Mouse (Mus musculus) left cerebral cortex, postnatal 10 days (tissue): ENCODE measurements at regions not wholly inside any gene's neighbourhood (a gene's known extent, or its start where the extent isn't known, plus 50 kb on each side); places are given as distances from the start of the nearest gene placed in this dataset.
A peak's percentile ranks its signal among the peaks of the same experiment; 100 is the strongest.

ENCODE experiments used
- DNase-seq, 2 experiments: peaks; one replicate each; pipeline ENCODE4 v3.0.0; 2021 to 2022; ENCODE audit warnings: low spot score in 2 of 2, mixed read lengths in 1 of 2; ENCODE audit errors: extremely low spot score in 1 of 2
- intact Hi-C: fragments of 180-260 bp; cut with DNase I; formaldehyde crosslinking; loops from one replicate; pipeline ENCODE4 v1.15.1; 2025

DNA sequence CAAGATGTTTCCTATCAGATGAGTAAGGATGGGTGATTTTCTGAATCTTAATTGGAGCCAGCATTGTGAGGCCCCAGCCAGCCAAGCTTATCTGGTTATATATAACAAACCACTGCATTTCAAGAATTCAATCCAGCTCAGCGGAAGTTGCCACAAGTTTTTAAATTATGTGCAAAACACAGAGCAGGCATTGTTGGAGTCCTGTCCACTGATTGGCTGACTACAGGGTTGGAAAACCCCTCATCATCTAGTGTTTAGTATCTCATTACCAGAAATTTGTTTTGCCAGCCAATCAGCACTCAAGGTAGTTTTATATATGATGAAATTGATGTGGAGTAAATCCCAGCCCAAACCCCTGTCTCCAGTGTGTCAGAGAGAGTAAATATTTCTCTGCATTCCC, 578.5 kb upstream of the Intu start:
- intact Hi-C loops: no loop called here
- DNase-seq: no peak

DNA sequence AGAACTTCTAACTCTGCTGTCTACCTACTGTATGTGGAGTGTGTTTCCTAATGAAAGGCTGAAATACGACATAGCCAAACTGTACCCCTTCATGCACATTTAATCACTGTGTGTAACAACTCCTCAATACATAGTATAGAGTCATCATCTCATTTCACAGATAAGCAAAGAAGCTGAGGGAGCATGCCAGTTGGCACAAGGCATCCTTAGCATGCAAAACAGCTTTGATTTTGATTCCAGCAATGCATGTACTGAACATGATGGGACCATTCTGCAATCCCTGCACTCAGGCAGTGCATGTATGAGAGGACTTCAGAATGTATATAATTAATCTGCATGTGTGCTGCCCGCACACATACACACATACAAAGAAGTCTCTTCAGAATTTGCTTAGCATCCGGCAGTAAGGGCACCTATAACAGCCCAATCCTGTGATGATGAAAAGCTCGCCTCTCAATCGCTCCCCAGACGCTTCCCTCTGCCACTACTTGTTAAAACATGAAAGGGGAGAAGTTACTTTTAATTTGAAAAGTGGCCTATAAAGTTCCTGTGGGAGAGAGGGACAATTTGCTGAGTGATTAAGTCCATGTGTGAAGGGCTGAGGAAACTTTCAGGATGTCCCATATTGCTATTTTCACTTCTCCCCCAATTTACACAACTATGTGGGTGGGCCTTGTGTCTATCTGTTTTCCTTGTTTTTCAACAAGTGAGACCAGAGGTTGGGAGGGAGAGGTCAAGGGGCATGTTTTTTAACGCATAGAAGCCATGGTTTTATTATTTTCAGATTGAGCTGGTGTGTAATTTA, 569.0 kb upstream of the Intu start:
- DNase-seq: no peak
- intact Hi-C loops: no loop called here

DNA sequence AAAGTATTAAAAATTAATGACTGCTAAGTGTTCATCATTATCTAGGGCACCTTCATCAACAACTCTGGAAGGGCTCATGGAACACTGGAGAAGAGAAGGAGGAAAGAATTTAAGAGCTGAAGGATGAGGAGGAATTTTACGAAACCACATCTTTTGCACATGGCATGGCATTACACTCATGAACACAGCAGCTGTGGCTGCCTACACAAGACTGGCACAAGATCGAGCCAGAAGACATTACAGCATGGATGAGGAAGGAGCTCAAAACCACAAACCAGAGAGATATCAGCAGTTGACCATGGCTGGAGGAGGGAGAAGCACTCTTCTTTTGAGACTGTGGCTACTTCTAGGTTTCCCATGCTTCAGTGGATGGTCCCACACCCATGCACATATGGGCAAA, 565.7 kb upstream of the Intu start:
- intact Hi-C loops: no loop called here
- no peak for DNase-seq

DNA sequence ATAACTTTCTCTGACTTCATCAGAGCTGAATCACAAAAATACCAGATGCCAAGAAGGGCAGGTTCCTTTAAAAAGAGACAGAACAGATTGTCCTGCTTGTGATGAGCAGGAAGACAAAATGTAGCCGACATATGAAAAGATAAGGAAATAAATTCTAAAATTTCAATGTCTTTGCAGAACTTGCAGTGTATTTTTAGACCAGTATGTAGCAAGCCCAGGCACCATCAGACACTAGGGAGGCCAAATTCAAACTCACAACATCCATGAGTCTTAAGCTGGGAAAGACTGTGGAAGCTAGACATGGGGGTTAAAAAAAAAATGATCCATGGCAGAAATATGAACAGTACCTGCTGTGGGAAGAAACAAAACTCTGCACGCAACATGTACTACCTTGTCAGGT, 564.7 kb upstream of the Intu start:
- intact Hi-C loops: no loop called here

DNA sequence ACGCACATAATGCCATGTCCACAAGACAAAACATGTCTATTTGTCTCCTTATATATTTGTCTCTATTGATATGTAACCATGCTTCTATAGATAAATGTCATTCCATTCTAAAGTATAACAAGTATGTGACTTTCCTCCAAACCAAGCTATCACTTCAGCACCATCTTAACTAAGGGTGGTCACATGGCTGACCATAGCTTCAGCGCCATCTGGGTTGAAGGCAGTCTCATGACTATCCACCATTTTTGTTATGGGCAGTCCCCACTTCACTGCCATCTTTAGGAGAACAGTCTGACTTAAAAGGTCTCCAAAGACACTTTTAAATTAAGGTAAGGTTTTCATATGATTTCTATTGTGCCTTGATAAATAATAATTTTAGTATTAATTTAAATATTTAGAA, 554.1 kb upstream of the Intu start:
- no peak for DNase-seq
- intact Hi-C loops: no loop called here

More for the DNA sequence above, 564.7 kb upstream of the Intu start:
- DNase-seq: no peak

DNA sequence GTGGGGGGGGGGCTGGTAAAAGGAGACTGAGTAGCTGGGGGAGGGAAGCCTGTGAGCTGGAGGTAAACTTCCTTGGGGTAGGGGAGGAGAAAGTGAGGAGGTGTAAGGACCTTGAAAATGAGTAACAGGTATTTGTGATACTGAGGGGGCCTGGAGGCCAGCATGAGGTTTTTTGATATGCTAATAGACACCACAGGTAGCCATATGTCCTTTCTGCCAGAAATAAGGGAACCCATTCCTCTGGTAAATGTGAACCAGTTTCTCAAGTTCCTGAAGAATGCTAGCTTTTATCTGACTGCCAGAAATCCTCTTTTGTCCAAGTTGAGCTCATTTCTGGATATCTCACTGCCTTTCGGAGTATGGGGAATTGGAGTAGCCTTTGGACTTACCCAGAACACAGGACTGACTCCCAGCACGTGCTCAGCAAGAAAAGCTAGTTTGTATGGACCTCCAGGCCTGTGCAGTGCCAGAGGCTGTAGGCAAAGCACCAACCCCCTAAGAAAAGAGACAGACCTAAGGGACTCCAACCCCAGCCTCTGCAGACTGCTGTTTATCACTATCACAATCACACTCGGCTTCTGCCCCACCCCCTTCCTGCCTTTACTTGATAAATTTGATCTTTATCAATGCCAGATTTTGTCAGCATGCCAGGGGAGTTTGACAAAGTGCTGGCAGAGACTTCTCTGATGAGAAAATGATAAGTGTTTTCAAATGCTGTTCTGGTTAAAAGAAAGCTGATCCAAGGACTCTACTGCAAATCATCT, 552.0 kb upstream of the Intu start:
- DNase-seq: peak in 1 of 2 experiments; percentile 16
- intact Hi-C loops: no loop called here

DNA sequence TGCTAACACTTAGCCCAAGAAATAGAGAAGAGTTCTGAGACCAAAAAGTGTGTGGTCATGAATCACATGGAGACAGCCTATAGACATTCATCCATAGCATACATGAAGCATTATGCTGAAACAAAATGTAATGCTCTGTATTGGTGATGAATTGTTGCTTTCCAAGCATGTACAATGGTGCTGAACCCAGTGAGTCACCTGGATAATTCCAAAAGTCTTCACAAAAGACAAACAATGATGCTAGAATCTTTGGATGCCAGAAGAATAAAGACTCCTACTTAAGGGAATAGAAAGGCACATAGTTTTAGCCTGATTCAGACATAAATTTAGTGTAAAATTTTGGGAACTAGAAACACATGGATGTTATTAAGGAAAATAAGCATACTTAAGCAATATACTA, 548.4 kb upstream of the Intu start:
- DNase-seq: no peak
- intact Hi-C loops: no loop called here

DNA sequence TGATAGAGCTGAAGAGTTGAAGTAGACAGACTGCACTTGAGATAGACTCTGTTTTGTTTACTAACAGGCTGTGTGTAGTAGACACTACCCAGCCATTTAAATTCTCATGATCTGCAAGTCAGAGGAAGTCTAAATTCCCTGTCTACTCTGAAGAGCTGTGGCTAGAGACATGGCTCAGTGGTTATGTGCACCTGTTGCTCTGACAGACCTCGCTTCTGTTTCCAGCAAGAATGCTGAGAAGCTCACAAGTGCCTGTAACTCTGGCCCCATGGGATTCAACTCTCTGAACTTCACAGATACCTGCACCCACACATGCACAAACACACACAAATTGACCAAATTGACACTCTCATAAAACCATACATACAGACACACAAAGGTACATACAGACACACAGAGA, 543.4 kb upstream of the Intu start:
- DNase-seq: no peak
- intact Hi-C loops: no loop called here

DNA sequence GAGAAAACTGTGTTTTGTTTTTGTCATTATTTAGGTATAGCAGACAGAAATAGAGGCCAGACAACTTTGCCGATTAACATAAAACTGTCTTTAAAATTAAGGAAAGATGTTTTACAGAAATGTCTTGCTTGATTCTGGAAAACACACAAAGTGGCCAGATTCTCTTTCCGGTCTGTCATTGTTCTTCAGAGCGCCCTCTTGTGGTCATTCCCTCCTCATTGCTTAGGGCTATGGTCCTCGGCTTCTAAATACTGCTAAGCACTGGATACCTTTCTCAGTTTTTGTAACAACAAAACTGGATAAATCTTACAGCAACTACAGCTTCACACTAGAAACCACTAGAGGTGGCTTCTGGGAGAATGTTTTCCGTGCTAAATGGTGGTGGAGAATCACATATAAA, 532.5 kb upstream of the Intu start:
- intact Hi-C loops: loop anchor here (5.0 kb wide), 1 partner anchor 1116 kb away; no protein-coding TSS in a partner anchor
- peak; percentile 32 to 48 for DNase-seq

DNA sequence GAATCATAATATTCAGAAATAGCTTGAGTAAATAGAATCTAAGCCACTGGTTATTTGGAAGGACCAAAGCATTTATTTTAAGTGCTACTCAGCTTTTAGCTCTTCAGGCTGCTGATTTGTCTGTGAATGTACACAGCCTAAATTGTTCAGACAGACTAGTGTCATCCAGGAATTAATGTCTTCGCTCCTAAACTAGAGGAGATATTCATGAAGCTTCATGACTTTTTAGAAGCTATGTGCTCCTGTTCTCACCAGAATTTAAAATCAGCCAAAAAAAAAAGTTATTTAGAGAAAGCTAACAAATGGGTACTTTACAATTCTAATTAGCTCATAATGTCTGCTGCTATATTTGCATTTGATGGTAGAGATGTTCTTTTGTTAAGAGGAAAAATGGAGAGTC, 531.2 kb upstream of the Intu start:
- intact Hi-C loops: loop anchor here (5.0 kb wide), 1 partner anchor 1118 kb away; no protein-coding TSS in a partner anchor

DNA sequence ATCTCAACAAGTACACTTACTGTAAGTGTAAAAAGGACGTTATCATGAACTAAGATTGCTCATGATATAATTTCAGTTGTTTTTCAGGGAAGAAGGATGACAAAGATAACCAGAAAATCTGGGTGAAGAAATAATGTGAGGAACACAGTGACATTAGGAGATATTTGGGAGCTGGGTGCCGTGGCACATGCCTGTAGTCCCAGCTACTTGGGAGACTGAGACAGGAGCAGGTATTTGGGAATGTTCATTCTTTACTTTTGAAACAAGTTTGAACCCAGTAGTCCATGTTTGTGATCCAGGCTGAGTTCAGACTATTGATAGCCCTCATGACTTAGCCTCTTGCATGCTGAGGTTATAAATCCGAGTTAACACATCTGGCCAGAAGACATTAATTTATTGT, 528.2 kb upstream of the Intu start:
- DNase-seq: no peak
- intact Hi-C loops: no loop called here

More for the DNA sequence above, 531.2 kb upstream of the Intu start:
- DNase-seq: no peak

DNA sequence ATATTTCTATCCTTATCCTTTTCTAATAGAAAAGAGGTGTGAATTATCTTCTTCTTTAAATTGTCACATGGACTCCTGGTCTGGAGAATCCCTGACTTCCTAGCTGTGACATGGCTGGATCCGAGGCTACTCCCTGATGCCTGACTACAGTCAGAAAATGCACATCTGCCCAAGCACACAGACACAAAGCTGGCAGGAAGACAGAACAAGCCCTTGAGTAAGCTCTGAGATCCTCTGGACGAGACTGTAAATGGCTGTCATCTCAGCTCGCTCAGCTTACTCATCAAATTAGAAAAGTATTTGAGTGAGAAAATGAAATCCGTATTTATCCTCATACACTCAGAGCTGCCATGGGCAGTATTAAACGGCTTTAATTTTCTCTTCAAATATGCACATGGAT, 521.0 kb upstream of the Intu start:
- intact Hi-C loops: no loop called here
- DNase-seq: no peak

DNA sequence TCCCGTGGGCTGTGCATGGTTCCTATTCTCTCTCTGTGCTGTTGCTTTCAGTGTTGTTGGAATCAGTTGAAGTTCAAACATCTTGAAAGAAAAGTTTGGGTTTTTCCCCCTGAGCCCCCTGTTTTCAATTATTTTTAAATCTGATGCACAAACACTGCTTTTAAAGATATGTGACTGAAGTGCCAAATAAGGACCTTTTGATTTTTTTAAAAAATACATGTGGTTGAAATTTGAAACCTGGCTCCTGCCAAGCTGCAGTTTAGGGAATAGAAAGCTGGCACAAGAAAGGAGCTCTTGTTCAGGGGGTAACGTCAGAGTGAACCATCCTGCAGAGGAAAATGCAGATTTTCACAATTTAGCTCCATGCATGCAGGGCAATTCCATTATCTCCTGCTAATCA, 509.4 kb upstream of the Intu start:
- intact Hi-C loops: no loop called here
- DNase-seq: no peak

DNA sequence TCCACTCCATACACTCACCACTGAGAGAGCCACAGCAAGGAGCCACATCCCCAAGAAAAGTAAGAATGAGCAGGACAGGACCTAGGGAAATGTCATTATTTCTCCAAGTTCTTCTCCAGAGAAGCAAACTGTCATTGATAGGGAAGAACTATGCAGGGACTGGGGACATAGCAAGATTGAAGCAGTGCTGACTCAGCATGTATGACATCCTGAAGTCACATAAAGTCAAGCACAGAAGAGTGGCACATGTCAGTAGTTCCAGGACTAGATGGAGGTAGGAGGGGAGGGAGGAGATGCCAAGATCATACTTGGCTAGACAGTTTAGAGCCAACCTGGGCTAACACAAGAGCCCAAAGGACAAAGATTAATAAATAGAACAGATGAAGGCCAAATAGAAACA, 503.4 kb upstream of the Intu start:
- intact Hi-C loops: no loop called here

DNA sequence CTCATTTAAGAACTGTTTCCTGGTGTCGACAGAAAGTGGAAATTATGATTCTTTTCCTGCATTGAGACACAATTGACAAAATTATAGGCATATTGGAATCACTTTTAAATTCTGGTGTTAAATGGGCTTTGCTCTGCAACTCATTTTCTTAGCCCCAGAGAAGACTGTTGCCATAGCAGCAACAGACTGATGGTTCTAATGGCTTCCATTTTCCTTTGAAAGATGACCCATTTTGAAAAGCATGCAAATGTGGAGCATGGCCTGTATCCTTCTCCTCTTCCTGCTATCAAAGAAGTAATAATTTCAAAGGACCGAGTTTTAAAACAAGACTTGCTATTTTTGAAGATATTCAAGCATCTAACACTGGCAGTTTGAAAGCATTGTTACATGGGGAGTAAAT, 494.9 kb upstream of the Intu start:
- intact Hi-C loops: no loop called here
- no peak for DNase-seq

More for the DNA sequence above, 503.4 kb upstream of the Intu start:
- no peak for DNase-seq

DNA sequence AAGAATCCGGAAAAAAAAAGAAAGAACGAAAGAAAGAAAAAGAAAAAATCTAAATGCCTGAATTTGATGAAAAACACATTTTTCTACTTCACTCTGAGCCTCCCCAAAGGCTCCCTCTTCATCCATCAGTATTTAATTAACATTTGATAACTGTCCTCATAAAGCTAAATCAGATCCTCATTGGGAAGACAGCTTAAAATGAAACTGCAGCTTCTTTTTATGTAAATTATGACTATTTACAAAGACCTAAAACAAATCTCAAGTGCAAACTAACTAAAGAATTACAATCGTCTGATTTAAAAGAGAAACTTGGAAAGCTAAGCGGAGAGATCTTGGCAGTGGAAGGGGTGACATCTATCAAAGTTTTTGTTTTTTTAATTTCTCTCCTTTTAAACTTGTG, 481.4 kb upstream of the Intu start:
- intact Hi-C loops: no loop called here
- DNase-seq: no peak

DNA sequence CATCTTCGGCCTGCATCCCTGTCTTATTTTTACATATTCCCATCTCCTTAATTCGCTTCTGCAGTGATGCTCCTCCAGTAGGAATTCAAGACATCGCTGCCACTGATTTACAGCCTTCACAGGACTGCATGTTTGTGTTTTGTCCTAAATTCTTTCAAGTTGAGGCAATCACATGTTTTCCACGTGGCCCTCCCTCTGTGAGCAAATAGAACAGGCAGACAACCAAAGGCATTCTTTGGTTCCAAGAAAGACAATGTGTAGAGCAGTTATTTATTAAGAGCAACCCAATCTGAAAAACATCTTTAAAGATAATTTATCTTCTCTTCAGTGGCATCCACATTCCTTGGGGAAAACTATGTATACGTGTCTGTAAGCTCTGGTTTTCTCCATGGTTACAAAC, 472.8 kb upstream of the Intu start:
- intact Hi-C loops: no loop called here
- no peak for DNase-seq

DNA sequence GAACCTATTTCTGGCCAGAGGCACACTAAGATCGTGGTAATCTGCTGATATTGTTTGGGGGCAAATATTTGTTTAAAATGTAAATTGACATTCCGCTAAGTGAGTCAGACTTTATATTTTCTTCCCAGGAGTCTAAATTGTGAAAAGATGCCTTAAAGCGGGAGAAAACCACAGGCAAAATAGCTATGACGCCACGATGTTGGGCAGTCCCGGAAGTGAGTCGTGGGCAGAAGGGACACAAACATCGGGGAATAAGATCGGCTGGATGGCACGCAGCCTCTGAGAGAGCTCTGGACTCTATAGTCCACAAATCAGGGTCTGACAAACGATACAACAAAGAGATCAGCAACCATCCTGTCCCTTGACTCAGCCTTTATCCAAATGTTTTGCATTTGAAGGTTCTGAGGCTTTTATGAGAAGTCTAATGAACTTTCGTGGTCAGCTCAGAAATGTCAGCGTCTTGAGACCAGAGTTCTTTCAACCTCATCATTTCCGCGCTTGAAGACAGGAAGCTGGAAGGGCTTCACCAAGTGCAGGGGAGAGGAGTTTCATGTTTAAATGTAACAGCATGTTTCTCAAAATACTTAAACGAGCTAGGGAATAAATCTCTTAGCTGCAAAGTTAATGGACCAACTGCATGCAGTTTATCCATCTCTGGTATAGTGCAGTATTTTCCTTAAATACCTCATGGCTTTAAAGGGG, 472.2 kb upstream of the Intu start:
- intact Hi-C loops: no loop called here
- DNase-seq: no peak

DNA sequence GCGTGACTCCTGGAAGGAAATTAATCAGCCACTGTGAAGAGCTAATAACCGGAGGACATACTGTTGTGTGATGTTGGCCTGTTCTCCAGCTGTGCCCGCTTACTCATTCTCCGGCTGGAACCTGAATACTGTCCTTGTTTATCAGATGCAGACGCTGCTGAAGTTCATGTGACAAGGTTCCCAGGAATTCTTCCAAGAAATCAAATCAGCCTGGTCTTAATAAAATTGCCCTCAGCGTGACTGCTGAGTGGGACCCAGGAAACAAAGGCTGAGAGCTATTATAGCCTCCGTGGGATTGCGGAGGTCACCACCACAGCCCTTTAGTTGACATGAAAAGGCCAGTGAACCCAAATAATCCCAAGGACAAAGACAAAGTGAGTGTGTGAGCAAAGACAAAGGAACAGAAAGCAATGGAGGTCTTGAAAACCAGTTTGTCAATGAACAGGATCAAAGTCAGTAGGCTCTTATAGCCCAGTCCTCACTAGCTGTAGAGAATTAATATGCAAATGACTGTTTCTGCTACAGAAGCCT, 460.9 kb upstream of the Intu start:
- no peak for DNase-seq
- intact Hi-C loops: no loop called here

DNA sequence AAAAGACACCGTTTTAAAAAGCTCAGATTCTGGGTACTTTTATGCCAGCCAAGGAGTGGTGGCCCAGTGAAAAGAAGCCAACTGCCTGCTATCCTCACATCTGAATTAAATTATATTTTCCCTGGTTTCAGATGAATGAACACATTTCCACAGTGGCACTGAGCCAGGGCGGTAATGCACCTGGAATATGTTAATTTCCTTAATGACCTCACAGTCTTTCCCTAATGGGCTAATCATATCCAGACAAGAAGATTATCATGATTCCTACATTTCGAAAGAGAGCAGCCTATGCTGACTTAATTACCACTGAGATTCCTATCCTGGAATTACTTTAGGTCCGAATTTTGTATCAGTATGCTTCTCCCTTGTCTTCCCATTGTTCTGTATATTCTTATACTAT, 454.3 kb upstream of the Intu start:
- intact Hi-C loops: no loop called here
- DNase-seq: no peak
